Mouse (Mus musculus) erythroblast, embryonic 14.5 days (primary cell): Measurements from ENCODE around the gene Allc.

Experiments used
- GATA1 ChIP-seq: IDR thresholded peaks from 2 replicates; pipeline ENCODE4 v1.6.1; 2012; ENCODE audit warnings: low read length, inconsistent platforms, mixed read lengths
- TAL1 ChIP-seq: IDR thresholded peaks from 3 replicates; pipeline ENCODE4 v1.6.1; 2012; ENCODE audit warnings: low read length, inconsistent platforms, mixed read lengths

GRCm38 (mm10) chr12:28572241-28572640 lies 10.1 kb downstream of the Allc start:
- TF ChIP-seq TAL1 (no peak), GATA1 (no peak)
